ENCODE assay signal across 31 mouse cellular contexts in genomic region chr4:128233458-128233857, GRCm38 (mm10). TPM values are rescaled to one million over a fixed set of nuclear protein-coding genes. Genes with fewer than 3 reads are reported as not detected.
A peak's percentile ranks its signal among the peaks of the same experiment; 100 is the strongest.
DNase-seq lines count a peak whose midpoint lies in the region; ATAC-seq lines count a peak whose summit lies in the region.
"Had no signal": no experiment of that assay in that cellular context is flagged by ENCODE, and none has a peak within 500 bp of the region (broad histone marks: within the 10 kb centered on the region; RNA-seq: fewer than 3 reads in every experiment).

No protein-coding gene starts in this region.

- H3K4me1 ChIP-seq in limb, embryonic 15.5 days, result peaks cover under 1% of the 10 kb centered on the region; the same call in 1 of the 2 replicates
- H3K4me1 ChIP-seq: heart, embryonic 12.5 days had no signal

- ATAC-seq in limb, embryonic 15.5 days (ENCODE audit: insufficient number of reproducible peaks, low FRiP score, low TSS enrichment, low read depth), result 0 out of 2 replicates have a peak, but pooled peaks have one; percentile 14
- ATAC-seq: intestine, embryonic 16.5 days; midbrain, embryonic 13.5 days; Patski had no signal

- H3K4me3 ChIP-seq in limb, embryonic 15.5 days, result no peak overlapping the region
- H3K4me3 ChIP-seq: forebrain, embryonic 10.5 days; gastrocnemius, adult 2 months; heart, embryonic 12.5 days; midbrain, embryonic 13.5 days; myocyte had no signal

- no peaks in the 10 kb centered on the region for H3K9me3 ChIP-seq in limb, embryonic 15.5 days
- H3K9me3 ChIP-seq: forebrain, embryonic 10.5 days; heart, embryonic 12.5 days; midbrain, embryonic 13.5 days had no signal

- intact Hi-C loops in left cerebral cortex, postnatal 4 days (cut with DNase I), result no loop called here

- peak overlapping the region; percentile 47; the same call in 1 of the 2 replicates for H3K27ac ChIP-seq in limb, embryonic 15.5 days
- H3K27ac ChIP-seq: forebrain, embryonic 10.5 days; gastrocnemius, adult 2 months; hindbrain, embryonic 14.5 days; liver, embryonic 14.5 days; midbrain, embryonic 13.5 days had no signal

- DNase-seq in left cerebral cortex, adult 18-20 months (ENCODE audit: low spot score in 2 of 2), result peak; percentile 10 to 33
- DNase-seq in left cerebral cortex, postnatal 4 days, result no peak
- DNase-seq in Muller cell, postnatal 12 days (ENCODE audit: inconsistent ontology term), result peak; percentile 62
- peak; percentile 70 for DNase-seq in brain, adult 2 months (ENCODE audit: low read depth, low spot score)
- DNase-seq in lung, adult 18-20 months, result no peak
- no peak for DNase-seq in gastrocnemius, postnatal 25 days
- DNase-seq: adrenal gland, postnatal 10 days; cerebellum, adult 11 months; cerebellum, postnatal 14 days; embryo, embryonic 11 days; gastrocnemius, adult 2 months; heart, postnatal 14 days; kidney, postnatal 36 days; layer of hippocampus, adult 9-11 months; lung, postnatal 10 days; thymus, postnatal 25 days had no signal

- H3K9ac ChIP-seq in limb, embryonic 15.5 days, result no peak overlapping the region
- H3K9ac ChIP-seq: heart, embryonic 12.5 days; hindbrain, embryonic 14.5 days; liver, embryonic 14.5 days; midbrain, embryonic 13.5 days had no signal

- H3K27me3 ChIP-seq in limb, embryonic 15.5 days, result no peaks in the 10 kb centered on the region
- H3K27me3 ChIP-seq: midbrain, embryonic 13.5 days; Patski had no signal

- no peak overlapping the region for H3K4me2 ChIP-seq in limb, embryonic 15.5 days
- H3K4me2 ChIP-seq: heart, embryonic 12.5 days; hindbrain, embryonic 14.5 days; midbrain, embryonic 13.5 days had no signal

- H3K36me3 ChIP-seq in limb, embryonic 15.5 days, result no peaks in the 10 kb centered on the region
- H3K36me3 ChIP-seq: forebrain, embryonic 10.5 days; heart, embryonic 12.5 days; midbrain, embryonic 13.5 days had no signal

- WGBS in limb, embryonic 15.5 days, result 64% methylated on average over 13 of the region's 13 CpGs

RNA-seq across cellular contexts. Expression of gene Hmgb4, which starts 27.3 kb away (rescaled TPM):
- total RNA-seq in left cerebral cortex, adult 18-20 months (2021), result not detected
- total RNA-seq in left cerebral cortex, postnatal 4 days (2021), result not detected
- polyA plus RNA-seq in limb, embryonic 15.5 days (2015; fragmentation: Nextera tagmentation; extraction: Ambion mirVana), result not detected in 2 replicates
- total RNA-seq in gastrocnemius, postnatal 25 days (2021), result not detected
- total RNA-seq: adrenal gland, postnatal 10 days; gastrocnemius, adult 2 months; granulocyte monocyte progenitor cell, adult 5-6 weeks; heart, postnatal 14 days; megakaryocyte, adult 5-6 weeks had no signal
- polyA plus RNA-seq: forebrain, embryonic 10.5 days; heart, embryonic 12.5 days; hindbrain, embryonic 14.5 days; intestine, embryonic 16.5 days; kidney, embryonic 14.5 days; limb, embryonic 11.5 days; liver, embryonic 14.5 days; myocyte; neural tube, embryonic 14.5 days; Patski; small intestine, adult 2 months had no signal

Comparison
In these comparisons a context has a peak if more than half of its experiments do, and no peak if none do; other contexts are left out.
1. DNase-seq: peak in left cerebral cortex, adult 18-20 months (2 of 2), Muller cell, postnatal 12 days (single experiment) and brain, adult 2 months (single experiment); none in left cerebral cortex, postnatal 4 days (single experiment), lung, adult 18-20 months (0 of 2) and gastrocnemius, postnatal 25 days (single experiment).